Mouse (Mus musculus): ENCODE data around the gene Pax7. TPM values are rescaled to one million over a fixed set of nuclear protein-coding genes. Genes with fewer than 3 reads are reported as not detected.

Gene Pax7
- not detected for polyA plus RNA-seq (2017; shearing (Covaris generic))

DNA sequence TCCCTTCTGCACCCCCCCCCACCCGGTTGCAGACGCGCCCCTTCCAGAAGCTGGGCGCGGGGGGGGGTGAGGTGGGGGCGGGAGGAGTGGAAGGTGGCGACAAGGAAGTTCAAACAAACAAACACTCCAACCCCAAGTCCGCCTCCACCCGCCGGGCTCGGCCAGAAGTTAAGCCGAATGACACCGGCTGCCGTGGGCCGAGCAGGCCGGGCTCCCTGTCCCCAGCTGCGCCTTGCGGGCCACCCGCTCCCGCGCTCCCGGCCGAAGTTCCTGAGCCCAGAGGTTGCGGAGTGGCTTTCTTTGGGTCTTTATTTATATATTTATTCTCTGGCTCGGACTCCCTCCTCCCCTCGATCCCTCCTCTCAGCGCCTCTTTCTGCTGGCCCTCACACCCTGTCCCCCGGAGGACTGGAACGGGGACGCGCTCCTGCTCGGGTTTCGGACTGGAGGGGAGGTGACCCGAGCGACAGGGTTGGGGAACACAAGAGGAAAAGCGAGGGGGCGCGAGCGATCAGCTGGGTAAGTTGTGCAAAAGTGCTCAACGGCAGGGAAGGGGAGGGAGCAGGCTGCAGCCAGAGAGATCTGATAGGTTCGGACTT lies at the start of gene Pax7:
Pax7 (minus strand) TSS at position 493 of the 599 bp plus-strand sequence.
- ATAC-seq = no peak

DNA sequence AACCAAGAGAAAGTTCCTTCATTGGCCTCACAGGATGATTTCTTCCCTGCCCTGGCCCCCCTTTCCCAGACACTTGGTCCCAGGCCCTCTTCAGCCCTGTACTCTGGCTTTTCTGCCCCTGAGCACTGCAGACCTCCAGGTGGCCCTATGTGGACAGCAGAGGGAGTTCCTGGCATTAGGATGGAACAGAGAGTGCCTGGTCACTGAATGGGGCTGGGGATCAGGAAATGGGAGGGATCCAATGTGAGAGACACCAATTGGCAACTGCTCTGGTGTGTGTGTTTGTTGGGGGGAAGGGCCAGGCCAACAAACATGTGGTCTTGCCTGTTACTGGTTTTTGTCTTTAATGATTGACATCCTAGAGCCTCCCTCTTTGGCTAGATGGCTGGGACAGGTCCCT lies 48.5 kb upstream of the Pax7 start:
- ATAC-seq = no peak

GRCm38 (mm10) chr4:139879324-139879723 lies 46.0 kb upstream of the Pax7 start:
- no peak for ATAC-seq

DNA sequence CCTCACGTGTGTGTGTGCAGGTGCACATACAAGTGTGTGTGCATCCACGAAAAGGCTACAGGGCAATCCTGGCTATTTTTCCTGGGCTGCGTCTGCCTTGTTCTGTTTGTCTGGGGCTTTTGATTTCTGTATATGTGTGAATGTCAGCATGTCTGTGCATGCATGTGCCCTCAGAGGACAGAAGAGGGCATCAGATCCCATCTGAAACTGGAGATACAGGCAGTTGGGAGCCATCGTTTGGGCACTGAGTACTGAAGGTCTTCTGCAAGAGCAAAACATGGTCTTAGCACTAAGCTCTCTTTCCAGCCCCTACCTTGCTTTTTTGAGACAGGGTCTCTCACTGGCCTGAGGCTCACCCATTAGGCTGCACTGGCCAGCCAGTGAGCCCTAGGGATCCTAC lies 45.1 kb upstream of the Pax7 start:
- ATAC-seq = no peak

DNA sequence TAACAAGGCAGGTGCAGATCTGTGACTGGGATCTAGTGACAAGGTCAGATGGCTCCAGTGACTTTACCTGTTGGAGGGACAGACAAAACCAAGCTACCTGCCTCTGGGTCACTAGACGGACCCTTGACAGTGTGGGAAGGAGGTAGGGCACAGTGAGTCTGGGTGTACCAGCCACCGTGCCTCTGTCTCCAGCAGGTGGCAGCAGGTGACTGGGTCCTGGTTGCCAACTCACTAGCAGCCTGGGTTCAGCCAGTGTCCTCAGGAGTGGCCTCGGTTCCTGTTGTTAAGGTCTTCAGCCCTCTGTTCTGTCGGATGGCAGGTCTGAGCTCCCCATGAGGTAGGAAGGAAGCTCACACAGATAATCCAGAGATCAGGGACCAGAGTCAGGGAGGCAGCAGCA lies 43.9 kb upstream of the Pax7 start:
- ATAC-seq = no peak

- no peak for ATAC-seq
Measured at GRCm38 (mm10) chr4:139872595-139872994, 39.3 kb upstream of the Pax7 start.

GRCm38 (mm10) chr4:139871699-139872098 lies 38.4 kb upstream of the Pax7 start:
- ATAC-seq = no peak

- no peak for ATAC-seq
Measured at GRCm38 (mm10) chr4:139863218-139863617, 29.9 kb upstream of the Pax7 start.

GRCm38 (mm10) chr4:139858635-139859176 lies 25.4 kb upstream of the Pax7 start:
- no peak for ATAC-seq

GRCm38 (mm10) chr4:139852219-139853035 lies 19.1 kb upstream of the Pax7 start:
- no peak for ATAC-seq

DNA sequence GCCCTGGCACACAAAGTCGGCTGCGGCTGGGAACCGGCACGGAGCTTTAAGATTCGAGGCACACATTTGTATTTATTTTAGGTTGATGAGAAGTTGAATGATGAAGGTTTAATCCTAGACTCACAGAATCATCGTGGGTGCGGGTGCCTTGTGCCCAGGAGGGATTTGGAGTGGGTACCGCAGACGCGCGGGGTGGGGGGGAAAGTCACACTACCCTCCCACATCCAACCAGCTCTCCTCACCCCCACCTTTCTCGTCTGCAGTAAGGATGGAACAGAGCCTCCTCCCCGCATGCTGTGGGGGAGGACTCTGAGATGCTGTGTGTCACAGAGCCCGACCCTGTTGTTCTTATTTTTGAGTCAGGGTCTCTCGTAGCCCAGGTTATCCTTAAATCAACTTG lies 18.1 kb upstream of the Pax7 start:
- ATAC-seq = no peak

DNA sequence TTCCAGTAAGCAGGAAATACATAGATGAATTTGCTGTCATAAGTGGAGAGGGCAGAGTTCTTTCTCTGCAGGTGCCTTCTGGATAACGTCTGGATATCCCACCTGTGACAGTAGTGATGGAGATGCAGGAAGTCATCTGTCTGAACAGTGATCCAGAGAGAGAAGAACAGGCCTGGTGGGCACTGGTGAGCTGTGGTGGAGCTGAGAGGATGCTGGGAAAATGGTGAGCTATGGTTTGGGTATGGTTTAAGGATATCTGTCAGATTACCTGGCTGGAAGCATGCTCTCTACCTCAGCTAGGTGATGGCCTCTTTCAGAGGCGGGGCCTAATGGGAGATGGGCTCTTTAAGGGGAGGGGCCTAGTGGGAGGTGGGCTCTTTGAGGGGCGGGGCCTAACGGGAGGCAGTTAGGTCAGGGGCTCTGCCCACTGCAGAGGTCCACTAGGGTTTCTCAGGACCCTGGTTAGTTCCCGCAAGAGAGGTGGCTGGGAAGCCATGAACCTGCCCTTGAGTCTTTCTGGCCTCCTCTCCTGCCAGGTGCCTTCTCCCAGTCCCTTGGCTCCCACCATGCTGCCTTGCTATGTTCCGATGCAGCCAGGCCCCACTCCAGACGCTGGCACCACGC lies 17.3 kb upstream of the Pax7 start:
- no peak for ATAC-seq

DNA sequence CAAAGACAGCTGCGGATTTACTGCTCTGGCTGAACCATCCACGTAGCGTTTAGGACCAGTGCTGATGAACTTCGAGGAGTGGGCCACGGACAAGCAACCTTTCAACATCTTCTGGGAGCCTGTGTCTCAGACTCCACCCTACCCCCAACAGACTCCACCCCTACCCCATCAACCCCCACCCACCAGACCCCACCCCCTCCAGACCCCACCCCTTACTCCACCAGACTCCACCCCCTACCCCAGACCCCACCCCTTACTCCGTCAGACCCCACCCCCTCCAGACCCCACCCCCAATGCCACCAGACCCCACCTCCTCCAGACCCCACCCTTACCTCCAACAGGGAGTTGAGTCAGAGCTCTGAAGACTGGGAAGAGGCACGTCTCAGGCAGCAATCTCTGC lies 10.1 kb upstream of the Pax7 start:
- ATAC-seq = no peak

- ATAC-seq = no peak
Measured at GRCm38 (mm10) chr4:139842919-139843318, 9.6 kb upstream of the Pax7 start.

- ATAC-seq = no peak
Measured at GRCm38 (mm10) chr4:139840939-139841500, 7.7 kb upstream of the Pax7 start.

DNA sequence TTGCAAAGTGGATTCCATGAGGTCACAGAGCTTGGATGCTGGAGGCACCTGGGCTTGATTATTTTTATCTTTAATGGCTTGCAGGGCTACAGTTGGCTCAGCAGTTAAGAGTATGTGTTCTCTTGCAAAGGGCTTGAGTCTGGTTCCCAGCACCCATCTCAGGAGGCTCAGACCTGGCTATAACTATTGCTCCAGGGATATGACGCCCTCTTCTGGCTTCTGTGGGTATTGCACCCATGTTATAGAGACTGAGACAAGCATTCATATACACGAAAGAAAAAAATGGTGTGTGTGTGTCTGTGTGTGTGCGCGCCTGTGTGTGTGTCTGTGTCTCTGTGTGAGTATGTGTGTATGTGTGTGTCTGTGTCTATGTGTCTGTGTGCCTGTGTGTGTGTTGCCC lies 7.1 kb upstream of the Pax7 start:
- ATAC-seq = no peak

GRCm38 (mm10) chr4:139836681-139837080 lies 3.4 kb upstream of the Pax7 start:
- no peak for ATAC-seq

GRCm38 (mm10) chr4:139836196-139836595 lies 2.9 kb upstream of the Pax7 start:
- no peak for ATAC-seq

DNA sequence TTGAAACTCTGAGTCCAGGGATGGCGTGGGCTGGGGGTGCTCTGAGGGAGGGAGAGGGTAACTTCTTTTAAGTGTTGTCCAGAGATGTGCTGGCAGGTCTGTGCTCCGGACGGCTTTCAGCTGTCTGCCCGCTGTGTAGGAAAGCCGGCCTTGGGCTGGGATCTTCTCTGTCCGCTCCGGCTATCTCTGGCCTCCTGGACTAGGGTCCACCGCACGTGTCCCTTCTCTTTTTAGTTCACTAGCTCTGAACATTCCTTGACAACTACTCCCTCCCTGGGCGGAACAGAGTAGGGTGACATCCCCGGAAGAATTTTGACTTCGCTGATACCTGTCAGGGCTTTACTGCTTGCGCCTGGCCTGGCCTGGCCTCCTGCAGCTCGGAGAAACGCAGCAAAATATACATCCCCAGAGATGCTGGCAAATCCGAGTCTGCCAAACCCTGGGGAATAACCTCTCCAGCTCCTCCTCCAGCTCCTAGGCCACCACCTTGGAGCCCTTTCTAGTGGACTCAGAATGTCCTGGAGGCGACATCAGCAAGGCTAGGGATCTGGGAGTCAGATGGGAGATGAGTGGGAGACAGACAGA lies 581 bp upstream of the Pax7 start:
- no peak for ATAC-seq

DNA sequence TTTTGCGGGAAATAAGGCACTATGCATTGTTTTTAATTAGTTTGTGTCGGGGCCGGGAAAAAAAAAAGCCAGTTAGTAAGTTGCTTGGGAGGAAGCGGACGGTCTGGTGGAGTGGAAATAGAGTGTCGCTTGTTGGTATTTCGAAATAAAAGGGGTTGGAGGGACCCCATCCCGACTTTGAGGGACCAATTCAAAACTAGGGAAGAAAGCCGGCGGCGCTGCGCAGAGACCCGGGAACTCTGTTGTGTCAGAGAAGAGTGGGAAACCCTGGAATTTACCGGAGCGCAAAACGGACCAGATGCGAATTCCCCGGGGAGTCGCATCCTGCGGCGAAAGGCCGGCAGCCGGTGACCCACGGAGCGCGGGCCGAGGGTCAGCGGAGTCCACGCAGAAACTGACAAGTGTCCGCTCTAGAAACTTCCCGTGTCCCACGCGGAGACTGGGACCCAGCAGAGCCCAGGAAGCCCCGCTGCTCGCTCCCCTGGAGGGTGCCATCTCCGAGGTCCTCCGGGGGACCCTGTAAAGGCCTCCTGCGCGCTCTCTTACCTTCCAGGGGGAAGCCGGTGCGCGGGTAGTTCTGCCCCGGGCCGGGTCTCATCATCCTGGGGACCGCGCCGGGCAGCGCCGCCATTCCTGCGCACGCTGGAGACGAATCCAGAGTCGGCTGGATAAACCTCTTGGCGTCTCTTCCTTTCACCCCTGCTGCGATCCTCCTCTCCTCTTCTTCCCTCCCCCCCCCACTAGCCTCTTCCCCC lies 870 bp downstream of the Pax7 start:
- no peak for ATAC-seq

DNA sequence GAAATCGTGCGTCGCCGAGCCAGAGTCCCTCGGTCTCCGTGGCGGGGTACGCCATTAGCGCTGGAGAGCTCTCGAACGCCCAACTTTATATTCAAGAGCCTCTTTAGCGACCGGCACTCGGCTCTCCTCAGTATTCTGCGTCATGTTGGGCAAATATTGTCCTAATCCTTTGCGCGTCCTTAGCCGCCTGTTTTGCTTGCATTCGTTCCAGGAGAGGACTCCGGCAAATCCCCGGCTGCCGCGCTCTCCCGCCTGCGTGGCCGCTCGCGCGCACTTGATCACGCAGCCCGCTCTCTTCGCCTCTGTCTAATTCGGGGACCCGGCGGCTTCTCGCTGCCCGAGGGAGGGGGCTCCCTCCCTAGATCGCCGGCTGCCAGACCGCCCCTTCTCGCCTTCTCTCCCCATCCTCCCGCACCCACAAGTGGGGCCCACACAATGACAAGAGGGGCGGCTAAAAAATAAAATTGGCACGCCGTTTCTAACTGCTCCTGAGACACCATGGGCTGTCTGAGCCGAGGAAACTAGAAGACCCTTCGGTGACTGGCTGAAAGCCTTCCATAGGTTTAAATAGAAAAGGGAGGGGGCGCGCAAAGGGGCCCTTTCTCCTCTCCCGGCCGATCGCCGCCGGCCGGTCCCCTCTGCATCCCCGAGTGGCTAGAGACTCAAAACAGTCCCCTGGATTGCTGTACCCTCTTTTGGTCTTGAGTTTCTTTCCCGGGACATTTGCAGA lies 1.7 kb downstream of the Pax7 start:
- no peak for ATAC-seq

Measured in inflammation-experienced regulatory T-cells, adult 6 months (primary cell).